Mouse (Mus musculus) activated CD4-positive, CD25-positive, alpha-beta regulatory T cell (primary cell): Measurements from ENCODE around the gene Spon1. TPM values are rescaled to one million over a fixed set of nuclear protein-coding genes. Genes with fewer than 3 reads are reported as not detected.

Source experiments
- polyA plus RNA-seq, 2 experiments: library from polyadenylated mRNA; unstranded; fragments of 100-300 nt; shearing (Covaris generic); gene quantifications; one replicate each; pipeline ENCODE4 v1.2.1; 2017

Gene Spon1
- polyA plus RNA-seq: 1 to 10 TPM in 1 of 2 experiments, under 1 TPM in 1; 0.29 to 1.0 TPM

GRCm38 (mm10) chr7:113765667-113766497 is at the start of gene Spon1:
Gene Spon1, plus strand, starts transcription at chr7:113765998.

